Mouse (Mus musculus) E14TG2a.4 (cell line): Measurements from ENCODE around the gene Drd2.

Experiments used
- CTCF ChIP-seq: conservative IDR thresholded peaks from 2 replicates; pipeline ENCODE4 v1.5.1; 2014; ENCODE audit warnings: low read length
- NANOG ChIP-seq: IDR thresholded peaks from 2 replicates; pipeline ENCODE4 v1.6.1; 2014; ENCODE audit warnings: borderline replicate concordance, low read length, mixed read lengths
- POU5F1 ChIP-seq: IDR thresholded peaks from 2 replicates; pipeline ENCODE4 v1.6.1; 2014; ENCODE audit warnings: low read length, borderline replicate concordance

DNA sequence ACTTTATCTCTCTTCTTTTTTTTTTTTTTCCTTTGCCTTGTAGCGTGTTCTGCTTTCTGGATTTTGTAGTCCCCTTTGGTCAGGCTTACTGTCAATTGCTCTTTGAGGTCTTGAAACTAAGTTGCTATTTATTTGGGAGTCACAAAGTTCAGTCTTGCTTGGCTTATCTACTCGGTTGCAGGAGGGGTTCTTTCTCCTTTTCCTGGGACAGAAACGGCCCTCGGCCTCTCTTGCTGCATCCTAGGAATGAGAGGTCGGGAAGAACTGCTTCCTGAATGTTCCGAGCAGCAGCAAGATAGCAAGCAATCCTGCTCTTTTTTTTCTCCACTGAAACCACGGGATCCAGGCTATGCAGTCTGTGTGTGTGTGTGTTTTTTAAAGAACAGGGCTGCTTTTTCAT is 44.9 kb downstream of the Drd2 start:
- TF ChIP-seq CTCF (no peak), POU5F1 (no peak), NANOG (no peak)
